Mouse (Mus musculus): ENCODE data around the gene Ehd1. TPM values are rescaled to one million over a fixed set of nuclear protein-coding genes. Genes with fewer than 3 reads are reported as not detected.

The Ehd1 gene
- polyA plus RNA-seq, 1 experiment from 2014 or later, result 68.8 TPM

DNA sequence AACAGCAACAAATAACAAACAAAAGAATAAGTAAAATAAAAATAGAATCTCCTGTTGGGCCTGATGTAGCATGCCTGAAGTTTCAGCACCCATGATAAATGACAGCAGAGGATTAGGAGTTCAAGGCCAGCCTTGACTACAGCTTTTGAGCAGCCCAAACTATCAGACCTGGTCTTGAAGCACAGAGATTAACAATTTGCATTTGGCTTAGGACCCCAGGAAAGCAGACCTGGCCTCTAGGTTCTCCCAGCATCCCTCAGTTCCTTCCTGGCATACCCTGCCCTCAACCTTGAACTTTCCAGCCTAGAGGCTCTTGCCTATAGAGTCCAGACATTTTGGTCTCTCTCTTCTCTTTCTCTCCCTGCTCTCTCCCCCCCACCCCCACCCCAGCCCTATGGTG lies 37.8 kb upstream of the Ehd1 start:
- 0 out of 2 replicates have a peak, but pooled peaks cover under 1% of the 10 kb centered on the region for H3K36me3 ChIP-seq
- H3K9me3 ChIP-seq (replicated peaks), result no peaks in the 10 kb centered on the region
- no peak overlapping the region for H3K4me2 ChIP-seq
- peaks cover 82% of the 10 kb centered on the region for H3K4me1 ChIP-seq (replicated peaks)
- DNase-seq (no peak), ATAC-seq (ENCODE audit: low read depth) (no peak)
- H3K4me3 ChIP-seq (replicated peaks), result no peak overlapping the region
- peak overlapping the region; percentile 94 for H3K27ac ChIP-seq
- H3K27me3 ChIP-seq, result no peaks in the 10 kb centered on the region
- H3K9ac ChIP-seq, result no peak overlapping the region

- peak; percentile 60 for DNase-seq
- H3K9ac ChIP-seq, result peak overlapping the region; percentile 62
- H3K36me3 ChIP-seq, result peaks cover 15% of the 10 kb centered on the region
- 15% methylated on average over 1 of the region's 1 CpGs for WGBS (ENCODE audit: insufficient replicate concordance)
- no peaks in the 10 kb centered on the region for H3K27me3 ChIP-seq
- peak overlapping the region; percentile 94 for H3K27ac ChIP-seq
- no peaks in the 10 kb centered on the region for H3K9me3 ChIP-seq (replicated peaks)
- H3K4me2 ChIP-seq, result peak overlapping the region; percentile 53
- H3K4me3 ChIP-seq (replicated peaks), result peak overlapping the region; percentile 41; the same call in 1 of the 2 replicates
- H3K4me1 ChIP-seq (replicated peaks), result peaks cover 71% of the 10 kb centered on the region
- ATAC-seq (ENCODE audit: low read depth), result peak; percentile 51
Observed at GRCm38 (mm10) chr19:6240136-6240535, 36.4 kb upstream of the Ehd1 start.

DNA sequence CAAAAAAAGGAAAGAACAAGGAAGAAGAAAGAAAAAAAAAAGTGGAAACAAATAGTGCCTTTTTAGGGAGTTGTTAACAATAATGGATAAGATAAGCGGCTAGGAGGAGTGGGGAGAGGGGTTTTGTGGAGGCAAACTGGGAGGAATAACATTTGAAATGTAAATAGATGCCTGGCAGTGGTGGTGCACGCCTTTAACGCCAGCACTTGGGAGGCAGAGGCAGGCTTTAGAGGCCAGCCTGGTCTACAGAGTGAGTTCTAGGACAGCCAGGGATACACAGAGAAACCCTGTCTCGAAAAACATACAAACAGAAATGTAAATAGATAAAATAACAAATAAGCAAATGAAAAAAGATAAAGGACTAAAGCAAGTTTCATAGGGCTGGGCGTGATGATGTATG lies 35.8 kb upstream of the Ehd1 start:
- H3K9me3 ChIP-seq (replicated peaks), result no peaks in the 10 kb centered on the region
- peak overlapping the region; percentile 94 for H3K27ac ChIP-seq
- DNase-seq (no peak), ATAC-seq (ENCODE audit: low read depth) (no peak)
- H3K4me2 ChIP-seq, result peak overlapping the region; percentile 53
- H3K27me3 ChIP-seq, result no peaks in the 10 kb centered on the region
- peak overlapping the region; percentile 41 for H3K4me3 ChIP-seq (replicated peaks)
- H3K4me1 ChIP-seq (replicated peaks), result peaks cover 67% of the 10 kb centered on the region
- H3K9ac ChIP-seq, result peak overlapping the region; percentile 62
- H3K36me3 ChIP-seq, result peaks cover 21% of the 10 kb centered on the region
- WGBS (ENCODE audit: insufficient replicate concordance), result 30% methylated on average over 5 of the region's 5 CpGs

DNA sequence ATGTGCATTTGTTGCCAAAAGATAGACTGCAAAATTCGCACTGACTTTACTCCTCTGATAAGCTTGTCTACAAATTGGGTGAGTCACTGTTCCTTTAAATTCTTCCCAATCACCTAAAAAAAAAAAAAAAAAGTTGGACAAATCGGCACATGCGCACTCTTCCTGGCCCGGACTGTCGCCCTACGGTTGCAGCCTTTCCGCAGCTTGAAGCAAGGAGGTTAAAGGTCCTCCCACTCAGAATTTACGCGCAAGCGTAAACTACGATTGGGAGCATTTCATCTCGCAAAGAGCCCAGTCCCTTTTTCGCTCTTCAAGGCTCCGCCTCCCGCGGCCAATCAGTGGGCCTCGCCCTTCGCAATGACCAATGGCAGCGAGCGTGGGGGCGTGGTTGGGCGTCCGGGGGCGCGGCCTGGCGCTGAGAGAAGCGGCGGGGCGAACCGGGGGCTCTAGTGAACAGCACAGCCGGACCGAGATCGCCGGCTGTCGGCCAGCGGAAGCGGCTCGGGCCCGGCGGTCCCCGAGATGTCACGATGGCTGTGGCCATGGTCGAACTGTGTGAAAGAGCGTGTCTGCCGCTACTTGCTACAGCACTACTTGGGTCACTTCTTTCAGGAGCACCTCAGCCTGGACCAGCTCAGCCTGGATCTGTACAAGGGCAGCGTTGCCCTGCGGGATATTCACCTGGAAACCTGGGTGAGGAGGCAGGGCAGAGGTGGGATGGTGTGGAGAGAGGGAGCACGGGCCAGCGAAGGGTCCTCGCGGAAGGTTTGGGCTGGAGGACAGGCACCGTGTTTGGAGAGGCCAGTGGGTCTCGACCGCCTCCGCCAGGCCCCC lies 35.0 kb upstream of the Ehd1 start, which contains the start of gene Atg2a:
TSS of gene Atg2a (plus strand) at position 395 of the 834 bp plus-strand sequence.
- Histone ChIP-seq H3K36me3 (peaks cover 28% of the 10 kb centered on the region), H3K4me3 (replicated peaks) (peak within 1 kb of the TSS; percentile 90), H3K9me3 (replicated peaks) (no peaks in the 10 kb centered on the region), H3K27ac (peak within 1 kb of the TSS; percentile 94), H3K9ac (peak within 1 kb of the TSS; percentile 94), H3K4me1 (replicated peaks) (peaks cover 63% of the 10 kb centered on the region), H3K27me3 (no peaks in the 10 kb centered on the region), H3K4me2 (peak within 1 kb of the TSS; percentile 94)
- peak; percentile 99 for DNase-seq
- under 1% methylated on average over 55 of the region's 55 CpGs for WGBS (ENCODE audit: insufficient replicate concordance)
- peak; percentile 88 for ATAC-seq (ENCODE audit: low read depth)

DNA sequence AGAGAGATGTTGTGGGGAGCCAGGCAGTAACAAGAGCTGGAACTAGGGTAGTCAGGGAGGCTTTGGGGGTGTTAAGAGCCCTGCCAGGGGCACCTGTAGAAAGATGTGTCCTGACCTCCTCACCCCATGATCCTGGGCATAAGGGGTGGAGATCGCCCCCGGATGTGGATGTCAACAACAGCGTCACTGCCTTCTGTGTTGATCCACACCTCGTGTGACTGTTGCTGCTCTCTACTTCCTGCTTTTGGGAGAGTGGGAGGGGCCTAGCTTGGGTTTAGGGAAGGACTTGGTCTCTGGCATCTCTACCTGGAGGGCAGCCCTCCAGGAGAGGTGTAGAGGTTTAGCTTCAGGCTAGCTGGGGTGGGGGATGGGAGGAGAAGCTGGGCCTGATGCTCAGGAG lies 34.2 kb upstream of the Ehd1 start:
- 0% methylated on average over 4 of the region's 4 CpGs for WGBS (ENCODE audit: insufficient replicate concordance)
- peak; percentile 70 for DNase-seq
- peaks cover 55% of the 10 kb centered on the region for H3K4me1 ChIP-seq (replicated peaks)

DNA sequence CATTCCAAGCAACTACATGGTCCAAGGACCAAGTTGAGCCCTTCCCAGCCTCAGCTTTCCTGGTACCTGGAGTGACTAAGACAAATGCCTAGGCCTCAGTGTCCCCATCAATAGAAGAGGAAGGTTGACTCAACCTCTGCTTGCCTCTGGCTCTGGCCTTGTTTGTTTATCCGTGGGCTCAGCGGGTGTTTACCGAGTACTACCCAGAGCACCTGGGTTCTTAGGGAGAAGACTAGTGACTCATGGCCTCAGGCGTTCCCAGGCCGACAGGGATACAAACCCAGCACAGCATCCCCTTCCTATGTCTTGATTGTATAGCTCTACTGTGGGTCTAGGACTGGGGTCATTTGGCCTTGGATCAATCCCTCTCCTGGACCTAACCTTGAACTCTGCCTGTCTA lies 33.3 kb upstream of the Ehd1 start:
- H3K27ac ChIP-seq, result peak overlapping the region; percentile 88; the same call in 1 of the 2 replicates
- H3K4me1 ChIP-seq (replicated peaks), result peaks cover 48% of the 10 kb centered on the region
- peak overlapping the region; percentile 94; the same call in 1 of the 2 replicates for H3K9ac ChIP-seq
- DNase-seq (no peak), ATAC-seq (ENCODE audit: low read depth) (no peak)
- H3K27me3 ChIP-seq, result no peaks in the 10 kb centered on the region
- peaks cover 46% of the 10 kb centered on the region for H3K36me3 ChIP-seq
- peak overlapping the region; percentile 90 for H3K4me3 ChIP-seq (replicated peaks)
- H3K9me3 ChIP-seq (replicated peaks), result no peaks in the 10 kb centered on the region
- WGBS (ENCODE audit: insufficient replicate concordance), result 78% methylated on average over 5 of the region's 5 CpGs
- H3K4me2 ChIP-seq, result peak overlapping the region; percentile 94

More for the DNA sequence above, 34.2 kb upstream of the Ehd1 start:
- peak overlapping the region; percentile 94 for H3K9ac ChIP-seq
- H3K27me3 ChIP-seq, result no peaks in the 10 kb centered on the region
- ATAC-seq (ENCODE audit: low read depth), result 0 out of 2 replicates have a peak, but pooled peaks have one; percentile 6
- peak overlapping the region; percentile 94 for H3K4me2 ChIP-seq
- H3K27ac ChIP-seq, result peak overlapping the region; percentile 88
- no peaks in the 10 kb centered on the region for H3K9me3 ChIP-seq (replicated peaks)
- H3K4me3 ChIP-seq (replicated peaks), result peak overlapping the region; percentile 90
- H3K36me3 ChIP-seq, result peaks cover 36% of the 10 kb centered on the region

GRCm38 (mm10) chr19:6245806-6246205 lies 30.7 kb upstream of the Ehd1 start:
- Histone ChIP-seq H3K4me3 (replicated peaks) (no peak overlapping the region), H3K36me3 (peaks cover 64% of the 10 kb centered on the region), H3K4me2 (no peak overlapping the region), H3K27ac (no peak overlapping the region), H3K27me3 (no peaks in the 10 kb centered on the region), H3K9ac (no peak overlapping the region), H3K4me1 (replicated peaks) (peaks cover 24% of the 10 kb centered on the region), H3K9me3 (replicated peaks) (no peaks in the 10 kb centered on the region)
- DNase-seq, result no peak
- whole genome bisulfite sequencing (ENCODE audit: insufficient replicate concordance), result 72% methylated on average over 1 of the region's 1 CpGs
- no peak for ATAC-seq (ENCODE audit: low read depth)

GRCm38 (mm10) chr19:6247526-6248300 lies 28.8 kb upstream of the Ehd1 start:
- DNase-seq (no peak), ATAC-seq (ENCODE audit: low read depth) (no peak)
- 87% methylated on average over 29 of the region's 29 CpGs for WGBS (ENCODE audit: insufficient replicate concordance)
- H3K9ac ChIP-seq, result no peak overlapping the region
- no peaks in the 10 kb centered on the region for H3K9me3 ChIP-seq (replicated peaks)
- H3K36me3 ChIP-seq, result peaks cover 83% of the 10 kb centered on the region
- H3K4me1 ChIP-seq (replicated peaks), result peaks cover 13% of the 10 kb centered on the region
- no peaks in the 10 kb centered on the region for H3K27me3 ChIP-seq
- no peak overlapping the region for H3K4me3 ChIP-seq (replicated peaks)
- H3K4me2 ChIP-seq, result no peak overlapping the region
- no peak overlapping the region for H3K27ac ChIP-seq

DNA sequence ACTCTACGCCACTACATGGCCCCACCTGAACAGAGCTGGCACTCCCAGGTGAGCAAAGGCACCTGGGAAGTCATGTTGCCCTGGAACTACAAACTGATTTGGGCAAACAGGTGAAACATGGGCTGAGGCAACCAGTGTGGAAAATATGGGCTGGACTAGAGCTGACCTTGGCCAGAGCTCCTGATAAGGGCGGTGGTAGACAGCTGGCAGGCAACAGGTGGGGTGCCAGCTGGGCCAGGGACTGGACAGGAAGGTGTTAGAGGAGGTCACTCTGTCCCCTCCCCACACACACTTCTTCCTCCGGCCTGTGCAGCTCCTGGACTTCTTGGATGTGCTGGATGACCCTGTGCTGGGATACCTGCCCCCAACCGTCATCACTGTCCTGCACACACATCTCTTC lies 23.5 kb upstream of the Ehd1 start:
- Histone ChIP-seq H3K27ac (no peak overlapping the region), H3K9ac (no peak overlapping the region), H3K4me2 (no peak overlapping the region), H3K36me3 (peaks cover 92% of the 10 kb centered on the region), H3K9me3 (replicated peaks) (no peaks in the 10 kb centered on the region), H3K4me1 (replicated peaks) (no peaks in the 10 kb centered on the region; the same call in 1 of the 2 replicates), H3K4me3 (replicated peaks) (no peak overlapping the region), H3K27me3 (no peaks in the 10 kb centered on the region)
- 76% methylated on average over 4 of the region's 4 CpGs for WGBS (ENCODE audit: insufficient replicate concordance)
- ATAC-seq (ENCODE audit: low read depth), result no peak
- no peak for DNase-seq

DNA sequence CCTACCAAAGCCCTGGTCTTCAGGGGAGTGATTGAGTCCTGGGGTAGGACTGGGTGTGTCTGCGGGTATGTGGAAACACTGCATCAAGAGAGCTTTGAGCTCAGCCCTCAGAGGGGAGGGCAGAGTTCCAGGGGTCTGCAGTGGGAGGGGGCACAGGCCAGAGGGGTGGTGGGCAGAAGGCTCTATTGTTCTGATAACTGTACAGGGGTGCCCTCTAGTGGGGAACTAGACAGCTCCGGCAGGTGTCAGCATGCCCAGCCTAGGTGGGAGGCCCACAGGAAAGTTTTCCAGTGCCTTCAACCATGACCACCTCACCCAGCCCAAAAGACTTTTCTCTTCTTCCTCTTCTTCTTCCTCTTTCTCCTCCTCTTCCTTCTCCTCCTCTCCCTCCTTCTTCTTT lies 16.1 kb upstream of the Ehd1 start:
- Histone ChIP-seq H3K9me3 (replicated peaks) (0 out of 2 replicates have a peak, but pooled peaks cover 5% of the 10 kb centered on the region), H3K4me2 (no peak overlapping the region), H3K4me3 (replicated peaks) (no peak overlapping the region), H3K27ac (no peak overlapping the region), H3K36me3 (peaks cover 65% of the 10 kb centered on the region), H3K9ac (no peak overlapping the region), H3K27me3 (no peaks in the 10 kb centered on the region), H3K4me1 (replicated peaks) (peaks cover 16% of the 10 kb centered on the region)
- 68% methylated on average over 2 of the region's 2 CpGs for WGBS (ENCODE audit: insufficient replicate concordance)
- ATAC-seq (ENCODE audit: low read depth) (no peak), DNase-seq (no peak)

- no peaks in the 10 kb centered on the region for H3K27me3 ChIP-seq
- 0 out of 2 replicates have a peak, but pooled peaks cover 5% of the 10 kb centered on the region for H3K9me3 ChIP-seq (replicated peaks)
- H3K4me3 ChIP-seq (replicated peaks), result no peak overlapping the region
- H3K4me2 ChIP-seq, result no peak overlapping the region
- DNase-seq (no peak), ATAC-seq (ENCODE audit: low read depth) (no peak)
- no peak overlapping the region for H3K27ac ChIP-seq
- H3K36me3 ChIP-seq, result peaks cover 60% of the 10 kb centered on the region
- no peak overlapping the region for H3K9ac ChIP-seq
- H3K4me1 ChIP-seq (replicated peaks), result peaks cover 19% of the 10 kb centered on the region
- WGBS (ENCODE audit: insufficient replicate concordance), result 77% methylated on average over 4 of the region's 4 CpGs
Observed at GRCm38 (mm10) chr19:6260946-6261345, 15.6 kb upstream of the Ehd1 start.
